Mouse (Mus musculus): ENCODE data around the gene Scnm1.

DNA sequence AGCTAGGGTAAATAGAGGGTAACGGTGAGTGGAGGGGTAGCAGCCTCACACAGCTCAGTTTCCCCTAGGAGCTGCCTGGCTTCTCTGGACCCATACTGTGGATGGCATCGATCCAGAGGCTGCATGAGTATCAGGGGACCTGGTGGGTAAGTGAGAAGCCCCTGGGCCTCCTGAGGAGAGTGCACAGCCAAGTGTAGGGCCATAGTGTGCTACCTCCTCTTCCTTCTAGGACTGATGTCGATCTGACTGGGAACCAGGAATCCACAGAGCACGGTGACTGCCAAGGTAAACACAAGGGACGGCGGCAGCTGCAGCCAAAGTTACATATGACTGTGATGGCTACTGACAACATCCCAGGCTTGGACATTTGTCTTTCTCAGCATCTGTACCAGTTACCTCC is 37.3 kb upstream of the Scnm1 start:
- TF ChIP-seq GATA1 (IDR thresholded peaks at IDR 0.05; ENCODE audit: borderline replicate concordance, low read length) (no peak), FLI1 (IDR thresholded peaks at IDR 0.05; ENCODE audit: low read length) (no peak)

Data from megakaryocyte, embryonic 14.5 days (primary cell).